Mouse (Mus musculus): Measurements from ENCODE around the gene Gsta1.
"Not testable (repeated sequence)": the region's sequence is repeated elsewhere in the genome, so short reads cannot be mapped to it uniquely, and the experiment has no call there.

Gene Gsta1

GRCm38 (mm10) chr9:78230461-78230860, at the start of gene Gsta1:
Gene Gsta1, plus strand, starts transcription at chr9:78230656.
- DNase-seq (ENCODE audit: low read depth, low spot score) = not testable (repeated sequence)

DNA sequence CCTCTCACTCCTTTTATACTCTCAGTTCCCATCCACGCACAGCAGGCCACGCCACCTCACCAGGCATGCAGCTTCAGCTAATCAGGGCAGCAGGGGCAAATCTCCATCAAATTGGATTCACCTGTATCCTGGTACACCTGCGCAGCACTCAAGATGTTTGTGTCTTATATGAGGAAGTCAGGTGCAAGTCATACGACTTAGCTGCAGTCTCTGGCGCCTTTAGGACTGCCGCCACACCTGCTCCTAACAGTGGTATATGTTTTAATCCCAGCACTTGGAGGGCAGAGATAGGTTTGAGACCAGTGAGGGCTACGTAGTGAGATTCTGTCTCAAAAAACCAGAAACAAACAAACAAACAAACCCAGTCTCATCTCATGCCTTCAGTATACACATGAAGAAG, 48.0 kb upstream of the Gsta1 start, which contains the start of gene Gsta4:
Gene Gsta4 (plus strand): TSS at position 301 of the 400 bp plus-strand sequence.
- DNase-seq (ENCODE audit: low read depth, low spot score) = not testable (repeated sequence)

- DNase-seq (ENCODE audit: low read depth, low spot score) = no peak
Observed at GRCm38 (mm10) chr9:78185686-78186085, 44.8 kb upstream of the Gsta1 start.

- DNase-seq (ENCODE audit: low read depth, low spot score) = no peak
Observed at GRCm38 (mm10) chr9:78188910-78189309, 41.5 kb upstream of the Gsta1 start.

- DNase-seq (ENCODE audit: low read depth, low spot score) = no peak
Observed at GRCm38 (mm10) chr9:78190651-78191634, 39.5 kb upstream of the Gsta1 start.

GRCm38 (mm10) chr9:78191736-78192135, 38.7 kb upstream of the Gsta1 start:
- DNase-seq (ENCODE audit: low read depth, low spot score) = peak; percentile 75

- peak; percentile 46 for DNase-seq (ENCODE audit: low read depth, low spot score)
Observed at GRCm38 (mm10) chr9:78193902-78194597, 36.4 kb upstream of the Gsta1 start.

DNA sequence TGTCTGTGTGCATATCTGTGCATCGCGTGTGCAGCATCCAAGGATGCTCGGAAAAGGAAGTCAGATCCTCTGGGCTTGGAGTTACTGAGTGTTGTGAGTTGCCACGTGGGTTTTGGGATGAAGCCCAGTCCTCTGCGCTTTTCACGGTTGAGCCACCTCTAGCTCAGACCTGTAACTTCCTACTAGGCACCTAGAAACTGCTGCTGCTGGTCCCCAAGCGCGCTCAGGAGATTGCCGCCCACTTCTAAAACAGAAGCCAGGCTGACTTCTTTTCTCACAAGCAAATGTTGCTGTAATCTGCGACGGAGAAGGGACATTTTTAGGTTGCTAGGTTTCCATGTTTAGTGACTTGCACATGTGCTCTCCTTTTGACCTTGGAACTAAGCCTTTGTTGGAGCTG, 35.4 kb upstream of the Gsta1 start:
- no peak for DNase-seq (ENCODE audit: low read depth, low spot score)

- no peak for DNase-seq (ENCODE audit: low read depth, low spot score)
Observed at GRCm38 (mm10) chr9:78197801-78198200, 32.7 kb upstream of the Gsta1 start.

GRCm38 (mm10) chr9:78204194-78204593, 26.3 kb upstream of the Gsta1 start:
- no peak for DNase-seq (ENCODE audit: low read depth, low spot score)

DNA sequence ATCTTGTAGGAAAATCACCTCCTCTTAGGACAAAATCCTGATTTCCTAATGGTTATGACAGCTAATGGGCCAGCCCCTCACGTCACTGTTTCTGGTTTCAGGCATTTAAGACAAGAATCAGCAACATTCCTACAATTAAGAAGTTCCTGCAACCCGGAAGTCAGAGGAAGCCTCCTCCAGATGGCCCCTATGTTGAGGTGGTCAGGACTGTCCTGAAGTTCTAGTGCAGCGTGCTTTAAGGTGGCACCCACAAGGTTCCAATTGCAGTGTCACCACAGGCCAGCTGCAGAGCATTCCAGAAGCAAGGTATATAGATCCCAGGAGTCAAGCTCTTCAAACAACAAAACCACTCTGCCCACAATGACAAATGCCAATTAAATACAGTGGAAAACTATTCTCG, 21.5 kb upstream of the Gsta1 start:
- DNase-seq (ENCODE audit: low read depth, low spot score) = no peak

GRCm38 (mm10) chr9:78210079-78210478, 20.4 kb upstream of the Gsta1 start:
- DNase-seq (ENCODE audit: low read depth, low spot score) = no peak

DNA sequence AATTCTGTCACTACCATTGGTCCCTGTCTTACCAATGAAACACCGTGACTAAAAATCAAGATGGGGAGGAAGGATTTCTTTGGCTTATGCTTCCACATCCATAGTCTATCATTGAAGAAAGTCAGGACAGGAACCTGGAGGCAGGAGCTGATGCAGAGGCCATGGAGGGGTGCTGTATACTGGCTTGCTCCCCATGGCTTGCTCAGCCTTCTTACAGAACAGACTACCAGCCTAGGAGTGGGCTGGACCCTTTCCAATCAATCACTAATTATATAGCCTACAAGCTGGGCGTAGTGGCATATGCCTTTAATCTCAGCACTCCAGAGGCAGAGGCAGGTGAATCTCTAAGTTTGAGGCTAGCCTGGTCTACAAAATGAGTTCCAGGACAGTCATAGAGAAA, 19.6 kb upstream of the Gsta1 start:
- DNase-seq (ENCODE audit: low read depth, low spot score) = no peak

DNA sequence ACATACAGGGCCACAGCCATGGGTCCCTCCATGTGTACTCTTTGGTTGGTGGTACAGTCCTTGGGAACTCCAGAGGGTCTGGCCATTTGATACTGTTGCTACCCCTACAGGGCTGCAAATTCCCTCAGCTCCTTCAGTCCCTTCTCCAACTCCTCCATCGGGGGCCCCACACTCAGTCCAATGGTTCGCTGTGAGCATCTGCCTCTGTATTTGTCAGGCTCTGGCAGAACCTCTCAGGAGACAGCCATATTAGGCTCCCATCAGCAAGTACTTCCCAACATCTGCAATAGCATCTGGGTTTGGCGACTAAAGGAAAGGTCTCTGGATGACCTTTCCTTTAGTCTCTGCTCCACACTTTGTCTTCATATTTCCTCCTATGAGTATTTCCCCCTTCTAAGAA, 18.9 kb upstream of the Gsta1 start:
- DNase-seq (ENCODE audit: low read depth, low spot score) = no peak

DNA sequence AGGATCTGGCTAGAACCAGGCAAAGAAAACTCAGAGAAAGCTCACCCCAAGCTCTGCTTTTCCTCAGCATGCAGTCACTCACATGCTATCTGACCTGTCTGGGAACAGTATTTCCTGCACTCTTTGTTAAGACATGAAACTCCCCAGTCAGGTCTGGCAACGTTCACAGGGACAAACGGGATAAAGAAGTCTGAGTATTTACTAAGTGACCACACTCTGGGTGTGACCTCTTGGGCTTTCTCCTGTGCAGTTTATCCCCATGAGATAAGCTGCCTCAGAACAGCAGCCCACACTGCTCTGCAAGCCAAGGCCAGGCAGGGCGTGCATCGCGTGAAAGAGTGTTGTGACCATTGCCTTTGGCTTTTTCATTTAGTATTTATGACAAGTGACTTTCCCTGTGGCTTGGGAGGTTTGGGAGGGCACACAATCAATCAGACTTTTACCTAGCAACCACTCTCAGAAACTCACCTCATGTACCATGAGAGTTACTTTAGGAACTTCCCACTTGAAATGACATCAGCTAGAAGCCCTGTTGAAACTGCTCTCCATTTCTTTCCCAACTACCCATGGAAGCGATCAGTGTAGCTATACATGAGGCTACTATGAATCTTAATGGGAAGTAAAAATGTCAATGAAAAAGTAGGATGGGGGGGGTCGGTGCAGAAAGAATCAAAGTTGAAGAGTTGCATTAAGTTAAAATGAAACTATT, 18.0 kb upstream of the Gsta1 start:
- no peak for DNase-seq (ENCODE audit: low read depth, low spot score)

GRCm38 (mm10) chr9:78217074-78217473, 13.4 kb upstream of the Gsta1 start:
- DNase-seq (ENCODE audit: low read depth, low spot score) = no peak

DNA sequence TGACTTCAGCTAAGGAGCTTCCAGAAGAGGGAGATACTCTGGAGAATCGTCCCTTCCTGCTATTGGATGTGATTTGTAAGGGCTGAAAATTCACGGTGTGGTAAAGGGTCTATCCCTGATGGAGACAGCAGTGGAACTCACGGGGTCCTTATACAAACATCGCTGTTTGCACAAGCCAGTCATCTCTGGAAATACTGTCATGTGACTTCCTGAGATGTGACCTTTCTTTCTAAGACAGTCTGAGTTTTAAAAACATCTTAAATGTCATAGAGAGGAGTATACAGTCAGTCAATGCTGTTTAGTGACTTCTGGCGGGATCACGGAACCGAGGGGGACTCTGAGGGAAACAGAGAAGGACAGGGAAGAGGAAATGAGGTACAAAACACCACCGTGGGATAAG, 7.8 kb upstream of the Gsta1 start:
- DNase-seq (ENCODE audit: low read depth, low spot score) = no peak

GRCm38 (mm10) chr9:78223221-78223902, 7.1 kb upstream of the Gsta1 start:
- DNase-seq (ENCODE audit: low read depth, low spot score) = no peak

GRCm38 (mm10) chr9:78224418-78224817, 6.0 kb upstream of the Gsta1 start:
- DNase-seq (ENCODE audit: low read depth, low spot score) = no peak

DNA sequence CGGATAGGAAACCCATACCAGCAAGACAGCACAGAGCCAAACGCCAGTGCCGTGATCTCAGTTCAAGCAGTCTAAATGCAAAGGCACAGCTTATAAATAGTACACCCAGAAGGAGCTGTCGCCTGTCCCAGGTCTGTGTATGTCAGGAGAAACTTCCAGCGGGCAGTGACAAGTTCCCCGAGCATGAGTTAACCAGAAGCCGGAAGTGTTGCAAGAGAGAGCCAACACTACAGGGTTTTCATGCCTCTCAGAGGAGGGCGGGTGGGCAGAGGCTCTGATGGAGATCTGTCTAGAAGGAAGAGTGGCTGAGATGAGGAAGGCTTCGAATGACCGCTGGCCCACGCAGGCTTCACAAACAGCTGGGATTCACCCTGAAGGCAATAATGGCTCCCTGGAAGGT, 5.2 kb upstream of the Gsta1 start:
- DNase-seq (ENCODE audit: low read depth, low spot score) = no peak

DNA sequence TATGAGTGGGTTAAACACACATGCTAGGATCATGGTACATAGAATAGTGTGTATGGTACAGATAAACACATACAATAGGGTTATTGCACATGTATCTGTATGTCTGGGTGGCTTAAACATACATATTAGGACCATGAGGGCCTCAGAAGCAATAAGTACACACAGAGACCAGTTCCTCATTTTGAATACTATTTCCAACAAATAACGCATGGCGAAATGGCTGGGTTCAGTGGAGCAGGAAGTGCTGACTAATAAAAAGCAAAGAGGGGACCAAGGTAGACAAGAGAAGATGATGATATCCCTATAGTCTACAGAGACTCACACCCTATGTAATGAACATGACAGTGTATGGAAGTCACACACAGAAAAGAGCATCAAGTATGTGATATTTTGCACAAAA, 2.3 kb upstream of the Gsta1 start:
- DNase-seq (ENCODE audit: low read depth, low spot score) = no peak

Data from c-Kit-negative CD71-positive TER-119-positive erythroid progenitor cells, embryonic 14.5 days (primary cell).